Mouse (Mus musculus) kidney, embryonic 15.5 days (tissue): ENCODE results near the gene Ttc12. TPM values are rescaled to one million over a fixed set of nuclear protein-coding genes. Genes with fewer than 3 reads are reported as not detected.

Experiments used
- polyA plus RNA-seq: library from polyadenylated mRNA; unstranded; fragments of >200 nt; fragmentation: Nextera tagmentation; extraction: Ambion mirVana; gene quantifications from 2 replicates; pipeline ENCODE4 v1.2.1, GENCODE M21; 2015

The Ttc12 gene
- polyA plus RNA-seq, 1 experiment from 2014 or later, result 2.5 TPM

Other genes with a start within 250 kb of the Ttc12 start
- gene Gm4894, start 235.7 kb downstream of the Ttc12 start, polyA plus RNA-seq, result not detected in 2 replicates
- 0.16 TPM in 1 of 2 replicates, not detected in the other for gene Drd2, start 145.6 kb downstream of the Ttc12 start, polyA plus RNA-seq
- gene Ankk1, start 59.2 kb downstream of the Ttc12 start, polyA plus RNA-seq, result not detected in 2 replicates